Mouse (Mus musculus) liver, adult 2 months (tissue): ENCODE data around the gene Arl9. TPM values are rescaled to one million over a fixed set of nuclear protein-coding genes. Genes with fewer than 3 reads are reported as not detected.

Source experiments
- DNase-seq: peaks from one replicate; pipeline ENCODE4 v3.0.0-alpha.2; 2011; ENCODE audit warnings: low read depth, low spot score; ENCODE audit errors: extremely low read depth
- H3K27ac ChIP-seq: fragments of 200-500 bp; replicated peaks from 2 replicates; pipeline ENCODE4 v1.5.1; 2012; ENCODE audit warnings: low read depth, mild to moderate bottlenecking, control low read depth, inconsistent platforms, low read length; ENCODE audit not compliant: insufficient read depth
- H3K27me3 ChIP-seq: fragments of 200-500 bp; 2 replicates; pipeline ENCODE4 v1.6.1; 2012; ENCODE audit warnings: mild to moderate bottlenecking, moderate library complexity, low read length, inconsistent platforms; ENCODE audit not compliant: control insufficient read depth, insufficient read depth
- H3K36me3 ChIP-seq: fragments of 200-500 bp; 2 replicates; pipeline ENCODE4 v1.6.1; 2012; ENCODE audit warnings: low read length, inconsistent platforms; ENCODE audit not compliant: control insufficient read depth, insufficient read depth
- H3K4me1 ChIP-seq: fragments of 200-500 bp; 2 replicates; pipeline ENCODE4 v1.6.1; 2011; ENCODE audit warnings: low read length; ENCODE audit not compliant: control insufficient read depth, insufficient read depth
- H3K4me3 ChIP-seq: fragments of 200-500 bp; 2 replicates; pipeline ENCODE4 v1.5.1; 2011; ENCODE audit warnings: low read depth, mild to moderate bottlenecking, control low read depth, low read length, moderate library complexity; ENCODE audit not compliant: insufficient read depth
- H3K79me2 ChIP-seq: fragments of 200-500 bp; 2 replicates; pipeline ENCODE4 v1.6.1; 2012; ENCODE audit warnings: inconsistent platforms, mild to moderate bottlenecking, low read length, moderate library complexity; ENCODE audit not compliant: control insufficient read depth, insufficient read depth
- H3K9ac ChIP-seq: fragments of 200-500 bp; 2 replicates; pipeline ENCODE4 v1.6.1; 2012; ENCODE audit warnings: low read depth, mild to moderate bottlenecking, control low read depth, inconsistent platforms, low read length
- CTCF ChIP-seq: fragments of 200-500 bp; IDR thresholded peaks from 2 replicates; pipeline ENCODE4 v1.5.1; 2011; ENCODE audit warnings: low read depth, low read length, control low read depth
- POLR2A ChIP-seq: fragments of 200-500 bp; IDR thresholded peaks from 2 replicates; pipeline ENCODE4 v1.6.1; 2011; ENCODE audit warnings: low read length, control low read depth; ENCODE audit not compliant: insufficient read depth; ENCODE audit errors: extremely low read depth
- WGBS: fragments of 180-500 bp; shearing (Covaris S2); methylation state at CpG from one replicate; pipeline ENCODE4 v1.1.7; 2018; 5-methylcytosine and 5-hydroxymethylcytosine counted together
- polyA plus RNA-seq: library from polyadenylated mRNA; depleted of rRNA; stranded (reverse); fragments of >200 nt; gene quantifications from 2 replicates; pipeline ENCODE4 v1.2.3, GENCODE M21; 2012; rRNA removed
- total RNA-seq: library from RNA; depleted of rRNA; stranded (reverse); fragments of >200 nt; gene quantifications from 2 replicates; pipeline ENCODE4 v1.2.3, GENCODE M21; 2014; rRNA removed

The Arl9 gene
- total RNA-seq (not detected in 2 replicates), polyA plus RNA-seq (0.33 TPM in 1 of 2 replicates, not detected in the other)

DNA sequence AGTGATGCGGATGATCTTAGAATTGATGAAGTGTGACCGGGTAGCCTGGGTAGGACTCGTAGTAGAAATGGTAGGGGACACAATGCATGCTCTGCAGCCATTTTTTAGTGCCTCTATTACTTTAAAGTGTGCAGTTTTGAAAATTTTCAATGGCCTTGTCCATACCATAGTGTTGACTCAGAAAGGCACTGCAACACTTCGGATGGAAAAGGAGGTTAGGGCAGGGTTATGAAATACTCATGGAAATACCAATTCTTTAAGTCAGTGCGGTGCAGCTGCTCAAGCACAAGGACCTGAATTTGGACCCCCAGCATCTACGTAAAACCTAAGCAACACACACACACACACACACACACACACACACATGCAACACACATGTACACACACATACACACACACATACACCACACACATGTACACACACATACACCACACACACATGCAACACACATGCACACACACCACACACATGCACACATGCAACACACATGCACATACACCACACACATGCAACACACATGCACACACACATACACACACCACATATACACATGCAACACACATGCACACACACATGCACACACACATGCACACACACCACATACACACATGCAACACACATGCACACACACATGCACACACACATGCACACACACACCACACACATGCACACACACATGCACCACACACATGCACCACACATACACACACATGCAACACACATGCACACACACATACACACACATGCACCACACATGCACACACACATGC is at the start of gene Arl9:
Gene Arl9, plus strand, starts transcription at position 5 of the 771 bp plus-strand sequence.
- WGBS, result 92% methylated on average over 6 of the region's 6 CpGs
- Histone ChIP-seq H3K36me3 (peaks cover 12% of the 10 kb centered on the region), H3K27ac (no peak within 1 kb of the TSS), H3K4me3 (no peak within 1 kb of the TSS), H3K9ac (no peak within 1 kb of the TSS), H3K4me1 (no peaks in the 10 kb centered on the region), H3K27me3 (no peaks in the 10 kb centered on the region), H3K79me2 (no peaks in the 10 kb centered on the region)
- no peak for DNase-seq
- TF ChIP-seq CTCF, result no peak
- TF ChIP-seq POLR2A, result no peak

DNA sequence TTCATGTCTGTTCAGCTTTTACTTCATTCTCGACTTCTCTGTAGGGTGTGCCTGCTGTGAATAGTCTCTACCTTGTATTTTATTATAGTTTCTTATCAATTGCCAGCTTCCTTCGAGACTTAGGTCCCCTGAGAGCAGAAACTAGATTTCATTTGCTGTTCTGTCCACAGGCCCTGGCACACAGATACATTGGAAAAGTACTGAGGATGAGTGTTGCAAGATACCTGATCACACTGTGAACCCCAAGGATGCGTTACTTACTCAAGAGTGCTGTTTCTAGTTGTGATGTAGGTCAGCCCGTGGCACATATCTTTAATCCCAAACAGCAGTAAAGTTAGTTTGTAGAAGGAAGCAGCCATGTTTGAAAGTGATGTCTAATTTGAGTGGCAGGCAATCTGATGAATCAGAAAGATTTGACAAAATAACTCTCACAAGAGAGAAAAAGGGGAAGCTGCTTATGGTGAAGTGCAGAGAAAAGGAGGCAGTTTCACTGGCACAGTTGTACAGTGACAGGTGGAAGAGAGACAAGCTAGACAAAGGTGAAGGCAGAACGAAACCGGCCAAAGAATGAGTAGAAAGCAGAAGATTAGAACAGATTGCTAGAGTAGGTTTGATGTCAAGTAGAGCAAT is 49.5 kb upstream of the Arl9 start:
- H3K36me3 ChIP-seq, result peaks cover 32% of the 10 kb centered on the region
- H3K9ac ChIP-seq, result peak overlapping the region; percentile 77
- peak overlapping the region; percentile 38; the same call in 1 of the 2 replicates for H3K4me3 ChIP-seq
- no peaks in the 10 kb centered on the region for H3K27me3 ChIP-seq
- DNase-seq, result peak; percentile 83
- H3K27ac ChIP-seq, result peak overlapping the region; percentile 90
- H3K79me2 ChIP-seq, result peaks cover 12% of the 10 kb centered on the region; the same call in 1 of the 2 replicates
- TF ChIP-seq POLR2A (no peak), CTCF (no peak)
- WGBS, result 33% methylated on average over 6 of the region's 6 CpGs
- peaks cover 25% of the 10 kb centered on the region for H3K4me1 ChIP-seq

DNA sequence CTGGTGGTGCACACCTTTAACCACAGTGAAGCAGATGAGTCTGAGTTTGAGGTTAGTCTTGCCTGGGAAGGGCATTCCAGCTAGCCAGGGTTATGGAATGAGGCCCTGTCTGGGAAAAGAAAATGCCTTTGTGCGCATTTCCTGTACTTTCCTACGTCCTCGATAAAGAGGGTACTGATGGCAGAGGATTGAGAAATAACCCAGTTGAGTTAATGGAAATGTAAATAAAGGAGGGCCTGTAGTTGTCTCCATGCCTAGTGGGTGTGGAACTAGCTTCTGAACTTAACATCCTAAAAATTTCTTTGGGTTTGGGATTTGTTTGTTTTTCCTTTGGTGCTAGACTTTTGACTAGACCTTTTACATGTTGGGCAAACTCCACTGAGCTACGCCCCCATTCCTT is 48.4 kb upstream of the Arl9 start:
- peak; percentile 95 for DNase-seq
- peaks cover 8% of the 10 kb centered on the region; the same call in 1 of the 2 replicates for H3K79me2 ChIP-seq
- H3K36me3 ChIP-seq, result peaks cover 39% of the 10 kb centered on the region
- peak overlapping the region; percentile 70 for H3K27ac ChIP-seq
- WGBS, result 13% methylated on average over 4 of the region's 4 CpGs
- H3K9ac ChIP-seq, result peak overlapping the region; percentile 49
- no peak for TF ChIP-seq POLR2A
- TF ChIP-seq CTCF, result no peak
- H3K4me1 ChIP-seq, result peaks cover 20% of the 10 kb centered on the region
- no peak overlapping the region for H3K4me3 ChIP-seq
- no peaks in the 10 kb centered on the region for H3K27me3 ChIP-seq

DNA sequence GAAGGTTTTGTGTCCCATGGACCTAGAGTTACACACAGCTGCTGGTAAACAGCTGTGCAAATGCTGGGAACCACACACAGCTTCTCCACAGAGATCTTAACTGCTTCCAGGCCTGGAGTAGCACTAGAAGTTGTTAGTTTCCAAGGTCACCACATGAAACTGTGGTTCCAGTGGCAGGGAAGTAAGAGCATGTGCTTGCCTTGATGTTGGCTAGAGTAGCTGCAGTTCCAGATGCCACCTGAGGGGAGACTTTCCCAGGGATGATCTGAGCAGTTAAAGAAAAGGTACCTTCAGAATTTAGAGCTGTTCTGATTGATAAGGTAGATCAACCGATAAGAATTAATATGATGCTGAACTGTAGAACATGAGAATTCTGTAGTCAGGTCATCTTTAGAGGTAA is 45.9 kb upstream of the Arl9 start:
- H3K27ac ChIP-seq, result no peak overlapping the region
- H3K27me3 ChIP-seq, result no peaks in the 10 kb centered on the region
- WGBS, result 98% methylated on average over 1 of the region's 1 CpGs
- no peak overlapping the region for H3K9ac ChIP-seq
- no peak overlapping the region for H3K4me3 ChIP-seq
- peaks cover 15% of the 10 kb centered on the region for H3K4me1 ChIP-seq
- TF ChIP-seq POLR2A (no peak), CTCF (no peak)
- H3K79me2 ChIP-seq, result peaks cover 8% of the 10 kb centered on the region; the same call in 1 of the 2 replicates
- DNase-seq, result no peak
- H3K36me3 ChIP-seq, result peaks cover 59% of the 10 kb centered on the region

DNA sequence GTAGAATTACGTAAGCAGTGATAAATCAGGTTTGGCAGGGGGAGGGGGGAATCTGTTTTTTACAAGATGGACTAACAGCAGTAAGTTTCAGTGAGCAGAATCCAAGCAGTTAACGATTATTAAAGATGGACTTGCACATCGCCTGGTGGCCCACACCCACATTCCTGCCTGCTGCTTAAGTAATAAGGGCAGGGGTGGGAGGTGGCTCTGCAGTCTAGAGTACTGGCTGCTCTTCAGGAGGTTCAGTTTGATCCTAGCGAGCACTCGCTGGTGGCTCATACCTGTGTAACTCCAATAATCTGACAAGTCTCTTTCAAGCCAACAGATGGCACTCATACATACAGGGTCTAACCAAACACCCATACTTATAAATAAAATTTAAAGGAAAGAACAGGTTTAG is 44.3 kb upstream of the Arl9 start:
- H3K79me2 ChIP-seq, result peaks cover 8% of the 10 kb centered on the region; the same call in 1 of the 2 replicates
- no peak for DNase-seq
- H3K4me3 ChIP-seq, result no peak overlapping the region
- WGBS, result 77% methylated on average over 5 of the region's 5 CpGs
- H3K27me3 ChIP-seq, result no peaks in the 10 kb centered on the region
- TF ChIP-seq POLR2A, result no peak
- no peak for TF ChIP-seq CTCF
- H3K4me1 ChIP-seq, result peaks cover 9% of the 10 kb centered on the region
- peaks cover 70% of the 10 kb centered on the region for H3K36me3 ChIP-seq
- no peak overlapping the region for H3K9ac ChIP-seq
- no peak overlapping the region for H3K27ac ChIP-seq
